Mouse (Mus musculus): Measurements from ENCODE around the gene Lgals3bp. TPM values are rescaled to one million over a fixed set of nuclear protein-coding genes. Genes with fewer than 3 reads are reported as not detected.
A peak's percentile ranks its signal among the peaks of the same experiment; 100 is the strongest.
"Not testable (repeated sequence)": the region's sequence is repeated elsewhere in the genome, so short reads cannot be mapped to it uniquely, and the experiment has no call there.

The Lgals3bp gene
- total RNA-seq, 2 experiments from 2014 or later, result 31.3 to 31.7 TPM

GRCm38 (mm10) chr11:118403951-118404899 is 2.3 kb upstream of the Lgals3bp start:
- intact Hi-C loops (cut with DNase I), result loop anchor here (10.0 kb wide), 1 partner anchor 319 kb away; no protein-coding TSS in a partner anchor
- DNase-seq, result no peak

- intact Hi-C loops (cut with DNase I), result loop anchor here (10.0 kb wide), 1 partner anchor 318 kb away; no protein-coding TSS in a partner anchor
- no peak for DNase-seq
Measured at GRCm38 (mm10) chr11:118403183-118403582, 1.3 kb upstream of the Lgals3bp start.

GRCm38 (mm10) chr11:118401195-118401594 is 697 bp downstream of the Lgals3bp start:
- intact Hi-C loops (cut with DNase I), result loop anchor here (10.0 kb wide), 1 partner anchor 316 kb away; no protein-coding TSS in a partner anchor
- no peak for DNase-seq

- intact Hi-C loops (cut with DNase I), result loop anchor here (10.0 kb wide), 1 partner anchor 316 kb away; no protein-coding TSS in a partner anchor
- DNase-seq, result peak; percentile 60 to 61
Measured at GRCm38 (mm10) chr11:118400566-118400936, 1.3 kb downstream of the Lgals3bp start.

GRCm38 (mm10) chr11:118399891-118400565 is 1.9 kb downstream of the Lgals3bp start:
- DNase-seq, result no peak
- intact Hi-C loops (cut with DNase I), result loop anchor here (10.0 kb wide), 1 partner anchor 315 kb away; no protein-coding TSS in a partner anchor

GRCm38 (mm10) chr11:118397806-118398530 is 3.9 kb downstream of the Lgals3bp start:
- intact Hi-C loops (cut with DNase I), result no loop called here
- no peak for DNase-seq

- intact Hi-C loops (cut with DNase I), result no loop called here
- DNase-seq, result no peak
Measured at GRCm38 (mm10) chr11:118394538-118394937, 7.4 kb downstream of the Lgals3bp start.

GRCm38 (mm10) chr11:118393991-118394390 is 7.9 kb downstream of the Lgals3bp start:
- DNase-seq, result no peak
- intact Hi-C loops (cut with DNase I), result no loop called here

- DNase-seq; intact Hi-C loops (cut with DNase I): not testable (repeated sequence)
Measured at GRCm38 (mm10) chr11:118387816-118388215, 14.1 kb downstream of the Lgals3bp start.

GRCm38 (mm10) chr11:118379251-118380009 is 22.5 kb downstream of the Lgals3bp start:
- intact Hi-C loops (cut with DNase I), result loop anchor here (1.0 to 10.0 kb wide), 2 partner anchors 62 to 295 kb away; no protein-coding TSS in a partner anchor
- peak; percentile 90 to 96 for DNase-seq

- DNase-seq, result no peak
- intact Hi-C loops (cut with DNase I), result loop anchor here (1.0 to 10.0 kb wide), 2 partner anchors 61 to 294 kb away; no protein-coding TSS in a partner anchor
Measured at GRCm38 (mm10) chr11:118378656-118379055, 23.2 kb downstream of the Lgals3bp start.

GRCm38 (mm10) chr11:118376323-118376722 is 25.6 kb downstream of the Lgals3bp start:
- intact Hi-C loops (cut with DNase I), result loop anchor here (10.0 kb wide), 1 partner anchor 292 kb away; no protein-coding TSS in a partner anchor
- DNase-seq, result not testable (repeated sequence)

- no peak for DNase-seq
- intact Hi-C loops (cut with DNase I), result loop anchor here (10.0 kb wide), 1 partner anchor 291 kb away; no protein-coding TSS in a partner anchor
Measured at GRCm38 (mm10) chr11:118375881-118376280, 26.0 kb downstream of the Lgals3bp start.

GRCm38 (mm10) chr11:118375461-118375860 is 26.4 kb downstream of the Lgals3bp start:
- intact Hi-C loops (cut with DNase I), result loop anchor here (10.0 kb wide), 1 partner anchor 291 kb away; no protein-coding TSS in a partner anchor

GRCm38 (mm10) chr11:118375006-118375405 is 26.9 kb downstream of the Lgals3bp start:
- no peak for DNase-seq
- intact Hi-C loops (cut with DNase I), result loop anchor here (10.0 kb wide), 1 partner anchor 290 kb away; no protein-coding TSS in a partner anchor

More at GRCm38 (mm10) chr11:118375461-118375860, 26.4 kb downstream of the Lgals3bp start:
- no peak for DNase-seq

GRCm38 (mm10) chr11:118374506-118374905 is 27.4 kb downstream of the Lgals3bp start:
- no peak for DNase-seq

GRCm38 (mm10) chr11:118372641-118373040 is 29.3 kb downstream of the Lgals3bp start:
- no peak for DNase-seq
- intact Hi-C loops (cut with DNase I), result loop anchor here (10.0 kb wide), 1 partner anchor 288 kb away; no protein-coding TSS in a partner anchor

More at GRCm38 (mm10) chr11:118374506-118374905, 27.4 kb downstream of the Lgals3bp start:
- intact Hi-C loops (cut with DNase I), result loop anchor here (10.0 kb wide), 1 partner anchor 290 kb away; no protein-coding TSS in a partner anchor

GRCm38 (mm10) chr11:118371876-118372275 is 30.0 kb downstream of the Lgals3bp start:
- intact Hi-C loops (cut with DNase I), result loop anchor here (10.0 kb wide), 1 partner anchor 287 kb away; no protein-coding TSS in a partner anchor
- no peak for DNase-seq

GRCm38 (mm10) chr11:118369657-118370056 is 32.2 kb downstream of the Lgals3bp start:
- intact Hi-C loops (cut with DNase I), result loop anchor here (10.0 kb wide), 1 partner anchor 285 kb away; no protein-coding TSS in a partner anchor
- DNase-seq, result no peak

All from heart, postnatal 10 days (tissue).